Mouse (Mus musculus) heart, adult 2 months (tissue): ENCODE measurements around the gene Jmjd7. TPM values are rescaled to one million over a fixed set of nuclear protein-coding genes. Genes with fewer than 3 reads are reported as not detected.

Experiments
- DNase-seq, 2 experiments: peaks; one replicate each; pipeline ENCODE4 v3.0.0; 2021
- H3K27ac ChIP-seq: fragments of 200-600 bp; 2 replicates; pipeline ENCODE4 v1.8.1; 2022
- H3K27me3 ChIP-seq: fragments of 200-500 bp; 2 replicates; pipeline ENCODE4 v1.6.1; 2012; ENCODE audit warnings: mild to moderate bottlenecking, low read length, inconsistent platforms, mixed read lengths; ENCODE audit not compliant: control insufficient read depth, insufficient read depth
- H3K36me3 ChIP-seq: fragments of 200-500 bp; 2 replicates; pipeline ENCODE4 v1.6.1; 2012; ENCODE audit warnings: low read length, inconsistent platforms; ENCODE audit not compliant: control insufficient read depth, insufficient read depth
- H3K4me1 ChIP-seq: fragments of 200-500 bp; 2 replicates; pipeline ENCODE4 v1.6.1; 2011; ENCODE audit warnings: low read length; ENCODE audit not compliant: control insufficient read depth, insufficient read depth
- H3K4me3 ChIP-seq: fragments of 200-600 bp; 2 replicates; pipeline ENCODE4 v1.8.1; 2022
- H3K79me2 ChIP-seq: fragments of 200-500 bp; replicated peaks from 2 replicates; pipeline ENCODE4 v1.6.1; 2012; ENCODE audit warnings: mild to moderate bottlenecking, inconsistent platforms, low read length, moderate library complexity, mixed read lengths; ENCODE audit not compliant: control insufficient read depth, insufficient read depth
- H3K9ac ChIP-seq: fragments of 200-500 bp; 2 replicates; pipeline ENCODE4 v1.6.1; 2012; ENCODE audit warnings: low read depth, mild to moderate bottlenecking, control low read depth, inconsistent platforms, low read length, mixed read lengths
- CTCF ChIP-seq: fragments of 200-600 bp; IDR thresholded peaks from 2 replicates; pipeline ENCODE4 v1.8.1; 2022; ENCODE audit warnings: antibody characterized with exemption, mild to moderate bottlenecking, moderate library complexity
- EP300 ChIP-seq: fragments of 200-500 bp; IDR thresholded peaks from 2 replicates; pipeline ENCODE4 v1.6.1; 2011; ENCODE audit warnings: low read depth, low read length, control low read depth; ENCODE audit not compliant: insufficient read depth
- POLR2A ChIP-seq: fragments of 200-500 bp; IDR thresholded peaks from 2 replicates; pipeline ENCODE4 v1.6.1; 2011; ENCODE audit warnings: mild to moderate bottlenecking, low read depth, low read length, control low read depth; ENCODE audit not compliant: insufficient read depth
- WGBS: fragments of 180-500 bp; shearing (Covaris S2); methylation state at CpG from one replicate; pipeline ENCODE4 v1.1.7; 2018; 5-methylcytosine and 5-hydroxymethylcytosine counted together
- intact Hi-C: fragments of 180-260 bp; cut with DNase I; formaldehyde crosslinking; loops from one replicate; pipeline ENCODE4 v1.15.1; 2025
- polyA plus RNA-seq: library from polyadenylated mRNA; depleted of rRNA; stranded (reverse); fragments of >200 nt; gene quantifications from 2 replicates; pipeline ENCODE4 v1.2.3, GENCODE M21; 2012
- total RNA-seq, 2 experiments: library from RNA; stranded (reverse); gene quantifications; 2 replicates each; pipeline ENCODE4 v1.2.3; 2021

The Jmjd7 gene
- total and polyA plus RNA-seq, 3 experiments: 6.3 to 7.4 (median 6.4) TPM

- intact Hi-C loops: no loop called here
- no peak for DNase-seq
- no peaks in the 10 kb centered on the region; the same call in 1 of the 2 replicates for H3K79me2 ChIP-seq
- H3K4me1 ChIP-seq: no peaks in the 10 kb centered on the region
- no peak overlapping the region for H3K9ac ChIP-seq
- TF ChIP-seq POLR2A (no peak), CTCF (no peak), EP300 (no peak)
- 100% methylated on average over 2 of the region's 2 CpGs for WGBS
- H3K36me3 ChIP-seq: no peaks in the 10 kb centered on the region
- no peak overlapping the region for H3K4me3 ChIP-seq
- no peak overlapping the region for H3K27ac ChIP-seq
- H3K27me3 ChIP-seq: no peaks in the 10 kb centered on the region
Measured at GRCm38 (mm10) chr2:119987441-119987840, 39.8 kb upstream of the Jmjd7 start.

GRCm38 (mm10) chr2:119988952-119989351 lies 38.3 kb upstream of the Jmjd7 start:
- no peak overlapping the region for H3K4me3 ChIP-seq
- no peaks in the 10 kb centered on the region for H3K27me3 ChIP-seq
- H3K4me1 ChIP-seq: no peaks in the 10 kb centered on the region
- H3K36me3 ChIP-seq: no peaks in the 10 kb centered on the region
- H3K9ac ChIP-seq: no peak overlapping the region
- H3K79me2 ChIP-seq: no peaks in the 10 kb centered on the region; the same call in 1 of the 2 replicates
- 74% methylated on average over 4 of the region's 4 CpGs for WGBS
- intact Hi-C loops: no loop called here
- TF ChIP-seq CTCF (no peak), POLR2A (no peak), EP300 (no peak)
- no peak for DNase-seq
- no peak overlapping the region for H3K27ac ChIP-seq

DNA sequence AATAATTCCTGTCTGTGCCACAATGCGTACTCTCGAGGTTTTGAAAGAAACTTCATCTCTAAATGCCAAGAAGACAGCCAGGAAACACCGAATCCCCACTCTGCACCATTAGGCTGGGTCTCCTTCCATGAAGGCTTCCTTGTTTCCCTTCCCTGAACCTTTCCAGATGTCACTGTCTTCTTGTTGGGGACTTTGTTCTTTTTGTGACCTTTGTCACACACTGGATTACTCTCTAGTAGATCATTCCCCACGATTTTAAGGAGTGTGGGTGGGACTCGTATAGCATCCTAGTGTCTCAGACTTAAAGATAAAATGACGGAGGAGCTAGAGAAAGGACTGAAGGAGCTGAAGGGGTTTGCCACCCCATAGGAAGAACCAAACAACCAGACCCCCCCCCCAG lies 36.4 kb upstream of the Jmjd7 start:
- Histone ChIP-seq H3K79me2 (no peaks in the 10 kb centered on the region; the same call in 1 of the 2 replicates), H3K27ac (no peak overlapping the region), H3K27me3 (no peaks in the 10 kb centered on the region), H3K4me1 (peaks cover 4% of the 10 kb centered on the region), H3K4me3 (no peak overlapping the region), H3K9ac (no peak overlapping the region), H3K36me3 (peaks cover 2% of the 10 kb centered on the region)
- TF ChIP-seq EP300: no peak
- TF ChIP-seq POLR2A: no peak
- no peak for TF ChIP-seq CTCF
- DNase-seq: no peak
- WGBS: 82% methylated on average over 6 of the region's 6 CpGs
- intact Hi-C loops: no loop called here

GRCm38 (mm10) chr2:119992349-119992748 lies 34.9 kb upstream of the Jmjd7 start:
- Histone ChIP-seq H3K79me2 (no peaks in the 10 kb centered on the region; the same call in 1 of the 2 replicates), H3K4me3 (no peak overlapping the region), H3K36me3 (peaks cover 4% of the 10 kb centered on the region), H3K27ac (no peak overlapping the region), H3K9ac (no peak overlapping the region), H3K4me1 (peaks cover 10% of the 10 kb centered on the region), H3K27me3 (no peaks in the 10 kb centered on the region)
- no peak for TF ChIP-seq POLR2A
- TF ChIP-seq CTCF: no peak
- no peak for DNase-seq
- intact Hi-C loops: no loop called here
- 74% methylated on average over 2 of the region's 2 CpGs for WGBS

GRCm38 (mm10) chr2:119993515-119993914 lies 33.8 kb upstream of the Jmjd7 start:
- intact Hi-C loops: no loop called here
- 30% methylated on average over 2 of the region's 2 CpGs for WGBS
- peaks cover 4% of the 10 kb centered on the region for H3K36me3 ChIP-seq
- H3K4me1 ChIP-seq: peaks cover 13% of the 10 kb centered on the region
- TF ChIP-seq POLR2A (no peak), CTCF (no peak), EP300 (no peak)
- H3K4me3 ChIP-seq: no peak overlapping the region
- no peak for DNase-seq
- H3K79me2 ChIP-seq: no peaks in the 10 kb centered on the region; the same call in 1 of the 2 replicates
- no peak overlapping the region for H3K27ac ChIP-seq
- no peaks in the 10 kb centered on the region for H3K27me3 ChIP-seq
- no peak overlapping the region for H3K9ac ChIP-seq

DNA sequence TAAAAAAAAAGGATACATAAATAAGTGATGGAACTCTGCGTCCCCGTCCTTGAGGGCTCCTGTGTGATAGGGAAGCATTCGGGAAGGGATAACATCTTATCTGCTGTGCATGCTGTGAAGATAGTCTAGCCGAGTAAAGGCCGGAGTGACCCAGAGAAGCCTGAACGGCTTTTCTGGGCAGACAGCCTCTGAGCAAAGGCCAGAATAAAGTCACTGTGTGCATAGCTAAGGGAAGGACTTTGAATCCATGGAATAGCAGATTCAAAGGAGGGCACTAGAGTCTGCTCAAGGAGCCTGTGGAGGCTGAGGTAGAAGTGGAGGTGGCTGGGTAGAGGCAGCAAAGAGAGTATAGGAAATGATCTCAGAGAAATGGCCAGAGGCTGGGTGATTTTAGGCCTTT lies 32.4 kb upstream of the Jmjd7 start:
- Histone ChIP-seq H3K27me3 (no peaks in the 10 kb centered on the region), H3K4me3 (no peak overlapping the region), H3K9ac (no peak overlapping the region), H3K4me1 (peaks cover 13% of the 10 kb centered on the region), H3K27ac (peak overlapping the region; percentile 61; the same call in 1 of the 2 replicates), H3K36me3 (peaks cover 4% of the 10 kb centered on the region), H3K79me2 (no peaks in the 10 kb centered on the region)
- intact Hi-C loops: no loop called here
- TF ChIP-seq CTCF (no peak), POLR2A (no peak), EP300 (no peak)
- no peak for DNase-seq
- WGBS: 59% methylated on average over 6 of the region's 6 CpGs
